Mouse (Mus musculus) neural tube, embryonic 10.5 days (tissue): ENCODE measurements around the gene Scn1a.
A peak's percentile ranks its signal among the peaks of the same experiment; 100 is the strongest.

Source experiments
- DNase-seq: peaks from one replicate; pipeline ENCODE4 v3.0.0-alpha.2; 2017; ENCODE audit warnings: low spot score; ENCODE audit errors: extremely low spot score

The Scn1a gene

DNA sequence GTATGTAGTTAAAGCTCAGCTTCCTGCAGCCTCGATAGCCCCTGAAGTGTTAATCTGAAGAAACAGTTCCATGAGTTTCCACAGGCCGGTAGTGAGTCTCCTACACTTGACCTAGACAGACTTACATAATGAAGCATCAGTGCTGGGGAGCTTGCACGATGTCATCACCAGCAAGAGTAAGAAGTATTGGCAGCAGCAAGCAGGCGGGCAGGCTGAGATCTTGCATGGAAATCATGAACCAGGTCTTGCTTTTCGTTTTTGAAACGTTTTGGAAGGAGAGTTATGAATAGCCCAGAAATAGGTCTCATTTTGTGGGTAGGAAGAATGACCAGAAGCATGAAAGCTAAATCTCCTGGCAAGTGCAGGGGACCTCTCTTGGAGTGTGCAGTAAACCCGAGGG, at the start of gene Scn1a:
Gene Scn1a, minus strand, starts transcription at position 130 of the 400 bp plus-strand sequence.
- DNase-seq, result peak; percentile 19

DNA sequence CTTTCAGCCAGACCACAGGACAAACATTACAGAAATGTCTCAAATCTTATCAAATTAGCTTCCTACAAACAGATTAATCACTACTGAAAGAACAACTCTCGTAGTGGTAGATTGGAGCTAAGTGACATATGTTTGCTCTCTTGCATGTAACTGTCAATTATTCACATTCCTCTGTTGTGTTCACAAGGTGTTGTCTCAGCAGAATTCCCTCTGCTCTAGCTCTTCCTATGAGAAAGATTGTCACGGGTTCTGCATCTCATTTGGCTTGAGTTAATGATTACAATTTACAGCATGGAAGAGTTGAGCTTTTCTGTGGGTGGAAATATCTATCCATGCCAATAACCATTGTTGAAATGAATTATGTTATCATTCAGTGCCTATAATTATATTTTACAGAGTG, 37.8 kb upstream of the Scn1a start:
- no peak for DNase-seq

- DNase-seq, result no peak
Observed at GRCm38 (mm10) chr2:66473181-66473822, 32.7 kb upstream of the Scn1a start.

DNA sequence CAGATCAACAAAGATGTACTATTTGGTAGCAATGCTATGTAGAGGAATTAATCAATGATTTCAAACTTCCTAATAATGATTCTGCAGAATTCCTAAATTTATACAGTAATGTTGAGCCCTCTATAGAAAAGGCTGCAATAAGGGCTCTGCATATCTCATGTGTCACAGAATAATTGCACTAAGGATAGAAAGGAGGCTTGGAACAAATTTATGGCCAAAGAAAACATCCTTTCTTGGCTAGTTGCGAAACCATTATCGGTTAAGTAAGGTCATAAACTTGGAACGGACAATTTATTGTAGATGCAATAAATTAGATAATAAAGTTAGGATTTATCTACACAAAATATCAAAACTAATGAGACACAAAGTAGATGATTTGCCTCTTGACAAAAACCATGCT, 24.8 kb upstream of the Scn1a start:
- no peak for DNase-seq

DNA sequence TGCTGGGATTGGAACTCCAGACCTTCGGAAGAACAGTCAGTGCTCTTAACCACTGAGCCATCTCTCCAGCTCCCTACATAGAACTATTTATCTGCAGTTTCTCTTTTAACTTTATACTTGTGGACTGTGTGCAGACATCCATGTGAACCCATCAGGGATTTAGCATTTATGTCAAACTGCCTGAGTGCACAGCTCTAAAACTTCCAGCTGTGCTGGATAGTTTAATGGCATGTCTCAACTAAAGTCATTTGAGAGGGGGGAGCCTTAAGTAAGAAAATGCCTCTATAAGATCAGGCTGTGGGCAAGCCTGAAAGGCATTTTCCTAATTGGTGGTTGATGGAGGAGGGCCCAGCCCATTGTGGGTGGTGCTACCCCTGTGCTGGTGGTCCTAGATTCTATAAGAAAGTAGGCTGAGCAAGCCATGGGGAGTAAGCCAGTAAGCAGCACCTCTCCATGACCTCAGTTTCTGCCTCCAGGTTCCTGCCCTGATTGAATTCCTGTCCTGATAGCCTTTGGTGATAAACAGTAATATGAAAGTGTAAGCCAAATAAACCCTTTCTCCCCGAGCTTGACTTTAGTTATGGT, 24.3 kb upstream of the Scn1a start:
- DNase-seq, result no peak

GRCm38 (mm10) chr2:66463916-66464315, 23.3 kb upstream of the Scn1a start:
- DNase-seq, result no peak

- no peak for DNase-seq
Observed at GRCm38 (mm10) chr2:66462458-66462857, 21.8 kb upstream of the Scn1a start.

GRCm38 (mm10) chr2:66439764-66440471, 722 bp downstream of the Scn1a start:
- peak; percentile 57 for DNase-seq

- no peak for DNase-seq
Observed at GRCm38 (mm10) chr2:66436286-66436685, 4.4 kb downstream of the Scn1a start.

DNA sequence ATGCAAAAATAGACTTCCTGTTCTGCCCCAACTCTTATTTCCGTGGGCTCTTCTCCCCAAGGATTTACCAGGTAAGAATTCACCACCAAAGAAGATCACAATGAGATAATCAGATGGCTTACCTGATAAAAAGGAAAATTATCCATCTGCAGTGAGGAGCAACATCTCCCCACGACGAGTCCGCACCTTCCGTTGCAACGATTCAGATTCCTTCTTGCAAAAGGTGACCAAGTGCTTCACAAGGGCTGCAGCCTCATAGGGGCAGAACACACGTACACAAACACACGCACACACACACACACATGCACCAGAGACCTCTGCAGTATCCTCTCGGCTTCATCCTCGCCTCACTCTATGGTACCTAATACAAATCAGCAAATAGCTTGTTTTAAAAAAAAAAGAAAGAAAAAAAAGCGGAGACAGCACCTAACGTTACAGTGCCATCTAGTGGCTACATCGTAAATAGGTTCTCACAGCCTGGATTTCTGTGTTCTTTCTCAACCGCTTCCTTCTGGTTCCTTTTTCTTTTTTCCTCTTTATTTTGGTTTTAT, 30.8 kb downstream of the Scn1a start:
- DNase-seq, result peak; percentile 50

DNA sequence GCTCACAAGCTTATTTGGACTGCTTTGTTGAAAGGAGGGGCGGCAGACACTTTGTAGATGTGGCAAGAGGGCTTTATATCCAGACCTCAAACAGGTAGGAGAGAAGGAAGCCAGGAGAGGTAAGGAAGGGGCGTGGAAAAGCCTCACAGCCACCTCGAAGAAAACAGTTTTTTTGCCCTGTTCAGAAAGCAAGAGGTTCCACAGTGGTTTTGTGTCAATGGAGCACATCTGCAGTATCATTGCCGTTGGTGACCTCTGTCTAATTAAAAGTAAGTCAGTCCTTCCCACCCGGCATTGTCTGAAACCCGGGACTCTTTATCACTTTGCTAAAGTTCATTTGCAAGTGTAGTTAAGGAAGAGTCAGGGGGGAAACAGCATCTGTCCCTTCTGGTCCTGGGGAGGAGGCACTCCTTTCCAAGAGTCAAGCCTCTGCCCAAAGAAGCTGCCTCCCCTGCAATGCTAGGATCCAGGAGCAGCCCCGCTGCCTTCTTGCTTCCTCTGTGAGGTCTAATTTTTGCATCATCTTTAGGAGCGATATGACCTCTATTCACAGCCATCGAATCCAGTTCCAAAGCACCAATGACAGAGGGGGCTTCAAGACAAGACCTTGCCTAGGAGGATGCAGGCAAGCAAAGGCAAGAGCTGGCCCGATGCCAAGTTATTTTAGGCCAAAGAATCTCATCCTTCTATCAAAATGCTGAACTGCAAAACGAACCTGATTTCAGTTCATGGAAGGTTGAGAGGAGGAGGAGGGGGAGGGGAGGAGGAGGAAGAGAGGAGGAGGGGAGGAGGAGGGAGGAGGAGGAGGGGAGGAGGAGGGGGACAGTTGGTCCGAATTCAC, 31.5 kb downstream of the Scn1a start:
- DNase-seq, result peak; percentile 39

- no peak for DNase-seq
Observed at GRCm38 (mm10) chr2:66408456-66408855, 32.2 kb downstream of the Scn1a start.

DNA sequence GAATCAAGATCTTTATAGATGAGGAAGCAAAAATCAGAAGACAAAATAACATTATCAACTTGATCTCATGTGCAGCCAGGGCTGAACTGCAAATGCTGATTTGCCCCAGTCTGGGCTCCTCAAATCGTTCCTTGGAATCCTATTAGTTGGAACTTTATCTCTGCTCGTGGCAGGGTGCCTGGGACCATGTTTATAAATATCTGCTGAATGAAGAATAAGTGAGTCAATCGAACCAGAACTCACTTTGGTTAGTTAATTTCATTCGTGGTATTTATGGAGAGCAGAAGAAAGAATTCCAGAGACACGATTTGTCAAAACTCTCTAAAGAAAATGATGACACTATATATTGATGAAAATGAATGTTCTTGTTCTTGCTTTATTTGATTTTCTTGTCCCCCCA, 48.1 kb downstream of the Scn1a start:
- DNase-seq, result no peak

DNA sequence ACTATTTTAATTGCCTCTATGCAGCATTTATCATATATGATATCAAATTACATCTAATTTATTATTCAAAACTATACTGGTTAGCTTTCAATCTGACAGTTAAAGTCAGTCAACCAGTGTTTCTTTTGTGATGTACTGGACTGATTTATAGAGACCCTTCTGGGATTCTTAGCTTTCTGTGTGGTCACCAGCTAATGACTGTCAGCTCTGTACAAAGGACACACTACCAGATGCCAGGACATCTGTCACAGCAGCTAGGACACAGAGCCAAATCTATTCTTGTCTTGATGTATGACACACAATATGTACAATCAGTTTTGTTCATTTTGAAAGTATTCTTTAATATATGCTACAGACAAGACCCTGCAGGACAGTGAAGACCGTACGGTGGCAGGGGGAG, 72.7 kb downstream of the Scn1a start:
- DNase-seq, result no peak

GRCm38 (mm10) chr2:66350590-66350989, 90.0 kb downstream of the Scn1a start:
- no peak for DNase-seq

DNA sequence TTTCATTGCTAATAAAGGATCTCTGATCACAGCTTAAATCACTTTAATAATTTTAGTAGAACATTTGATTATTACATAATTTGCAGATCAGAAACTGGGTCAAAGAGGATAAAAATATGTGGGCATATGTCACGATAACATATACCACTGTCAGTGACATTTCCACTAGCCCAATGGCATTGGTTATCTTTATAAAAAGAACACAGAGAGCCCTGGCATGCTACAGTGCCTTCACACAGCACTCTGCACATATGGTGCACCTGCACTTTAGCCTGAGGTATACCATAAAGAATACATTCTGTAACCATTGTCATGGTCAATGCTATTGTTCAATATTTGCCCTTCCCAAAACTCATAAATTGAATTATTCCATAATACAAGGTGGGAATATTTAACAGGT, 94.0 kb downstream of the Scn1a start:
- no peak for DNase-seq

- DNase-seq, result no peak
Observed at GRCm38 (mm10) chr2:66346181-66346580, 94.5 kb downstream of the Scn1a start.

DNA sequence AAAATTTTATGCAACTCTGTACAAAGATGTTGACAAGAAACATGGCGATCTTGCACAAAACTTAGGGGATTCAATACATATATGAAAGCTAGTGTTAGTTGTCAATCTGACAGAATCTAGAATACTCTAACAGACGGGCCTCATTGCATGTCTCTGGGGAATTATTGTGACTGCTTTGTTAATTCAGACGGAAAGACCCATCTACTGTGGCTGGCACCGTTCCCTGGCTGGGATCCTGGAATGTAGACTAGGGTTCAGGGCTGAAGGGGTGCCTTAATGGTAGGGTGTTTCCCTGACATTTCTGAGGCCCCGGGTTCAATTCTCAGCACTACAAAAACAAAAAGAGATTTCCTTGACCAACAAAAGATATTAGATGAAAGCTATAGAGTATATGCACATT, 103.2 kb downstream of the Scn1a start:
- DNase-seq, result no peak

DNA sequence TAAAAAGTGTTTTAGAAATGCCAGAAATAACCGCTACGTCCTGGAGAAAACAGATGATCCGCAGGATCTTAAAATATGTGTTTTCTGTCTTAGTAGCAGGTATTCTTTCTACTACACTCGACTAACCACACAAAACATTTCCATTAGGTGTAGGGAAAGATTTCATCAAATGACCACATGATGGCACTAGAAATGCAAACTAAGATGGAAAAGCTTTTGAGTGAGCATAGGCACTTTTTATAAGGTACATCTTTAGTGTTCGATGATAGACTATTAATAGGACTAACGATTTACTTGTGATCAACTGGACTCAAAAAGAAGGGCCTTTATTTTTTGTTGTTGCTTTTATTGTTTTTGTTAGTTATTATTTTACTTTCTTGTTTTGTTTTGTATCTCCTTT, 104.2 kb downstream of the Scn1a start:
- DNase-seq, result no peak

- no peak for DNase-seq
Observed at GRCm38 (mm10) chr2:66272551-66272950, 168.1 kb downstream of the Scn1a start.
